Mouse (Mus musculus): ENCODE results near the gene Col11a2.
"Not testable (repeated sequence)": the region's sequence is repeated elsewhere in the genome, so short reads cannot be mapped to it uniquely, and the experiment has no call there.

Gene Col11a2

DNA sequence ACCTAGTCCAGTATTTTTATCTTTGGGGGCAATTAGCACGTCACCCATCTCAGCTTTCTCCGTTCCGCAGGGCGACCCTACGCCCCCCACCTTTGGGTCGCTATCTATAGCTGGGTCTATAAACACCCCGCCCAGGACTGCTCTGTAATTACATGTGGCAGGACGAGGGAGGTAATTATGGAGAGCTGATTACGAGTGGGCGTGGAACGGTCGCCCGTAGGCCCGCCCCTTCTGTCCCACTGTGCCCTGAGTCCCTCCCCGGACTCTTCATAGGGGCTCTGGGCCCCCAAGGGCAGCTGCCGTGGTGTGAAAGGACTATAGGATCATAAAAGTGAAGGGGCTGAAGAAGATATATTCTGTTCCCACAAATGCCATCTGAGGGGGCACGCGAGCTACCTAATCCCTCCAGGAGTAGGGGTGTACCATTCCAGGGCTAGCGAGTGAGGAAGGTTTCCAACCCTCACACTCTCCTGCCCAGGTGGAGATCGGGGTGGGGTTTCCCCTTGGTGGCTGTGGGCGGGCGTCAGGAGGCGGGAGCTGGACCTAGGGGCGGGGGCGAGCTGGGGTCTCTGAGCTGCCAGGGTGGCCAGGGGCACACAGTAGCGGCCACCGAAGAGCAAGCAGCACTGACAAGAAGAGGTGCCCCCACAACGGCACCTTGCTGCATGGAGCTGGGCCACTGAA, at the start of gene Col11a2:
TSS of gene Col11a2 (plus strand) at position 560 of the 684 bp plus-strand sequence.
- DNase-seq = peak; percentile 29

DNA sequence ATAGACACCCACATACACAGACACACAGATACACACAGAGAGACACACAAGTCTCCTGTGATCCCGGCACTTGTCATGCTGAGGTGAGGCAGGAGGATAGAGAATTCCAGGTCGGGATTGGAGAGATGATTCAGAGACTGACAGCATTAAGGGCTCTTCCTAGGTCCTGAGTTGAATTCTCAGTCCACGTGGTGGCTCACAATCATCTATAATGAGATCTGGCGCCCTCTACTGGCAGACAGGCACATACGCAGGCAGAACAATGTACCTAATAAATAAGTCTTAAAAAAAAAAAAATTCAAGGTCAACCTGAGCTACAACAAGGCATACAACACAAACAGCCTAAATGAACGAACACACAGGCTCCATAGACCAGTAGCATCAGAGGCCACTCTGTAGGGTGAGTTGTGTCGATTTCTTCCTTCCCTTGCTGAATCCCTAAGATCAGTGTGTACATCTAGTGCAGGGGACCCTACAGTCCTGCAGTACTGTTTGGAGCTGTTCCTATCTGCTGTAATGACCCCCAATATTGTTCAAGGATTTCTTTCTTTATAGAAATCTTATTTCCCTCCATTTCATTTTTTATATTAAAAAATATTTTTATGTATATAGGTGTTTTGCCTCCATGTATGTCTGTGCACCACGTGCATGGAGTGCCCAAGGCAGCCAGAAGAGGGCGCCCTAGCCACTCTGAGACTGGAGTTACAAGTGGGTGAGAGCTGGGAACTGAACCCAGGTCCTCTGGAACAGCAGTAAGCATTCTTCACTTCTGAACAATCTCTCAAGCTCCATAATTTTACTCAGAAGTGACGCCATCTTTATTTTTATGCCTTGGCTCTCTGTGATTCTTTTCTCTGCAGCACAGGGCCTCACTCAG, 47.2 kb upstream of the Col11a2 start:
- DNase-seq = peak; percentile 45

DNA sequence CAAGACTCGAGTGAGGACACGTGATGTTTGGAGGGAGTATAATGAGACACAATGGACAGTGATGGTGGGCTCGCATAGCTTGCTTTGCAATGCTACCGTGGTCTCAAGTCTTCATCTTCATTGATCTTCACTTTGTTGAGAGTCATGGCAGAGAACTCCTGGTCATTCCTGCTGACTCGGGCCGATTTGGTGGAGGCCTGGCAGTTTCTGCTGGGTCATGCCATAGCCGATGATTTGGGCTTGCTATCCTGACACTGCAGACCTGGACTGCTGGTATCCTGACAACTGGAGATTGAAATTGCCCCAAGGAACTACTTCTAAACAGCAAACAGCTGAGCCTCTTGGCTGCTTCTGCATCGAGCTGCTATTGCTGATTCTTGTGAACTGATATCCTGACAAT, 44.3 kb upstream of the Col11a2 start:
- no peak for DNase-seq

DNA sequence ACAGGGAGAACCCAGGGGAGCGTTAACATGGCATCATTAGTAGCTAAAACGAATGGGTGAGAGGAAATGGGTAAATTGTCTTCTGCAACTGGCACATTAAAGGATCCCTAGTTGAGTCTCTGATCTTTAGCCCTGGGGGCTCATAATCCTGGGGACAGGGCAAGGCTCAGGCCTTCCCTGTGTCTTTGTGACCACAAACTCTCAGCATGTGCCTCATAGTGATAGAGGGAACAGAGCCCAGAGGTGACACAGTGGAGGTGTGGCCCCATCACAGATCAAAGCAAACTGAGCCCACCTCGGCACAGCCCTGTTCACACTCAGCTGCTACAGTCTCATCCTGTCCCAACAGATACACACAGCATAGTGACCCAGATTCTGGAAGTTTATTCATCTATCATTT, 43.6 kb upstream of the Col11a2 start:
- DNase-seq = no peak

DNA sequence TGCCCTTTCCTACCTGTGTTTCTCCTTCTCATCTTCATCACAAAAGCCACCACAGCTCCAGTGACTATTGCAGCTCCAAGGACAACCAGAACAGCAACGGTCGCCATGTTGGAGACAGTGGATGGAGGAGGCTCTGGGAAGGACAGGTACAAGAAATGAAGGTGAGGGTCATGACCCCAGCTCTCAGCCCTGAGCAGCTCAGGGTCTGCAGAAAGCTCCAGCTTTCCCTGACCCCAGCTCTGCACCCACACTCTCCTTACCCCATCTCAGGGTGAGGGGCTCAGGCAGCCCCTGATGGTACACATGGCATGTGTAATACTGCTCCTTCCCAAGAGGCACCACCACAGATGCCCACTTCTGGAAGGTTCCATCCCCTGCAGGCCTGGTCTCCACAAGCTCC, 42.2 kb upstream of the Col11a2 start:
- not testable (repeated sequence) for DNase-seq

DNA sequence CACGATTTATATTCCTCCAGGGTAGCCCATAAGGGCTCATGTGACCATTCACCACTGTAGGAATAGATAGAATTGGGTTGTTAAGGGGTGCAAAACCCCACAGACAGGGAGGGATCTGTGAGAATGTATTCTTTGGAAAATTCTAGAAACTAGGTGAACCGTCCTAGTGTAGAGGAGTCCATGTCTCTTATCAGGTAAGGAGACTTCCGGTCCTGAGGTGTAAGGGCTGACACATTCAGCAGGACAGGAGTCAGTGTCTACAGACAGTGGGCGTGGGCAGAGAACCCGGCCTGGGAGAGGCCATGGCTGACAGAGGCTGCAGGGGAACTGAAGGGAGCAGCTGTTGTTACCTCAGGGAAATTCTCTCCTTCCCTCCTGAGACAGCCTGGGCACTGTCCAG, 40.5 kb upstream of the Col11a2 start:
- not testable (repeated sequence) for DNase-seq

DNA sequence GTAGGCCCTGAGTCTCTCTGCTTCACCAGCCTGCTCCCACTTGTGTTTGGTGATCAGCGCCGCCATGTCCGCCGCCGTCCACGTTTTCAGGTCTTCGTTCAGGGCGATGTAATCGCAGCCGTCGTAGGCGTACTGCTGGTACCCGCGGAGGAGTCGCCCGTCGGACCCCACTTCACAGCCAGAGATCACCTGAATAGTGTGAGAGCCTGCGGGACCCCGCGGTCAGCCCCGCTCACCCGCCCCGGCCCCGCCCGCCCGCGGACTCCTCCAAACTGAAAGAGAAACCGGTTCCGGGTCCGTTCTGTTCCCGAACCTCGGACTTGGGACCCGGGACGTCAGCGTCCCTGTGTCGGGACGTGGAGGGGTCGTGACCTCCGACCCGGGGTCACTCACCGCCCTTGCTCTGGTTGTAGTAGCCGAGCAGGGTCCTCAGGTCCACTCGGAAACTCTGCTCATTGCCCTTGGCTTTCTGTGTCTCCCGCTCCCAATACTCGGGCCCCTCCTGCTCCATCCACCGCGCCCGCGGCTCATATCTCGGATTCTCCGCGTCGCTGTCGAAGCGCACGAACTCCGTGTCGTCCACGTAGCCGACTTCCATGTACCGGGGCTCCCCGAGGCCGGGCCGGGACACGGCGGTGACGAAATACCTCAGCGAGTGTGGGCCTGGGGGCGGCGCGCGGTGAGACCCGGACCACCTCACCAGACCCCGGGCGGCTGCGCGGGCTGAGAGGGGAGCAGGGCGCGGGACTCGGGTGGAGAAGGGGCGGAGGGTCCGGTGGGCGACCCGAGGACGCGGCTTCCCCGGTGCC, 39.7 kb upstream of the Col11a2 start:
- DNase-seq = no peak

DNA sequence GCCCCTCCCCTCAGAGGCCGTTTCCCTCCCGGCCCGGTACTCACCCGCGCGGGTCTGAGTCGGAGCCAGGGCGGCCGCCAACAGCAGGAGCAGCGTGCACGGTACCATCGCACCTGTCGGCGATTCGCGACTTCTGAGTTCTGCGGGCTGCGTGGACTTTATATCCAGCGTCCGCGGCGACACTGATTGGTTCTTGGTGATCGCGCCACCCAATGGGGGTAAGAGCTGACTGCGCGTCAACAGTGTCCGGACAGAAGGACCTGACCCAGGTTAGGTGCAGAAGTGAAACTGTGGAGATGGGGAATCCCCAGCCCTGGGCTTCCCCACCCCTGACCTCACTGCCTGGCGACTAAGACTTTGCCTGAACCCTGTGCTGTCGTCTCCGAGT, 39.1 kb upstream of the Col11a2 start, which contains the start of gene H2-K1:
TSS of gene H2-K1 (minus strand) at position 198 of the 388 bp plus-strand sequence.
- DNase-seq = peak; percentile 53

DNA sequence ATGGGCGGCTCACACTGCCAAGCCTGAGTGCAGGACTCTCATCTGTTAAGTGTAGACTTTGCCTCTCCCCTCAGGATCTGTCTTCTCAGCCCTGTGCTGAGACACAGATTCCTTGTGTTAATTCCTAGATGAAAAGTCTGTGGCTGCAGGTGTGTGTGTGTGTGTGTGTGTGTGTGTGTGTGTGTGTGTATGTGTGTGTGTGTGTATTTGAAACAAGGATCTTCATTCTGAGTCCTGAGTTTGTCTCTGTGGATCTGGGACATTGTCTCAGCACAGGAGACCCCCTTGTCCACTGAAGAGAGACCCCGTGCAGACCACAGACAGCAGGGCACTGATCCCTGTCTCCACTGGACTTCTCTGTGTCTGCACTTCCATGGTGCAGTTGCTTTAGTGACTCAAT, 38.4 kb upstream of the Col11a2 start:
- not testable (repeated sequence) for DNase-seq

DNA sequence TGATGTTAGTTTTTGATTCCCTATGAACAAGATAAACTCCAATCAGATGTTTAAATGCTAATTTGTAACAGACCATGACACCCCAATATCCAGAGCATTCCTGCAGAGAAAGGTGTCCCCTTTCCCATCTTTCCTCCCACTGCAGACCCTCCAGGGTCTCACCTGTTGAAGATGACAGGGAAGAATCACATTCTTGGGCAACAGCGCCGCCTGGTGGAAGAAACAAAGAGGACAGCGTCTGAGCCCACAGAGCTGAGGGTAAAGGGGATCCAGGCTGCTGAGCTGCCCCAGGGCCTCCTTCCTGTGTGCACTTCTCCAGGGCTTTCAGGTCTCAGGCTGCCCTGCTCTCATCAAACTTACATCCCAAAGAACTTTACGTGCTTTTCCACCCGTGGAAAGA, 35.8 kb upstream of the Col11a2 start:
- no peak for DNase-seq

DNA sequence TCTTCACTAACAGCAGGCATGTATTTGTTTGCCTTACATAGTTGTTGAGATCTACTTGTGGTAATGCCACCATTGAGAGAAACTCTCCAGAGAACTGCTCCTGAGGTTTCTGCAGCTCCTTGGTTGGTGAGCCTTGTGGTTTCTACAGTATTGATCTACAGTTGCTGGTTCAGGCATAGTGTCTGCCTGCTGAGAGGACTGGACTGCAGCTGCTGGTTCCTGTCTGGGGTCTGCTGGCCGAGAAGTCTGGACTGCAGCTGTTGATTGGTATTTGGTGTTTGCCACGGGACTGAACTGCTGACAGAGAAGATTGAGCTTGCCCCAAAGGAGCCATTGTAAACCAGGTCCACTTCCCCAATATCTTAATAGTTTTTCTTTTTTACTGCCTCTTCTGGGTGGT, 32.7 kb upstream of the Col11a2 start:
- DNase-seq = no peak

DNA sequence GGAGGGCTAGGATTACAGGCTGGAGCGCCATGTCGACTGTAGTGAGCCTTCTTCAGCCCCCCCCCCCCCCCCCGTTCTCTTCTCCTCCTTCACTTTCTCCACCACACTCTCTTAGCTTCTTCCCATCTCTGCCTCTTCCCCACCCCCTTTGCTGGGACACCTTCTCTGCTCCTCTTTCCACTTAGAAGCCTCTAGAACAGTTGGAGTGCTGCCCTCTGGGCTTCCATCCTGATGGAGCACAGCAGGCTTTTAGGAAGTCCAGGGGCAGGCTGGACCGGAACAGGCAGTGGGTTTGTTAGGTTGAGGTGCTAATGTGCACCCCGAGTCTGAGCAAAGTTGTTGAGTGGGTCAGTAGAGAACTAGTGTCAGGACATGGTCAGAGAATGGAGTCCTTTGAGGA, 29.1 kb upstream of the Col11a2 start:
- no peak for DNase-seq

DNA sequence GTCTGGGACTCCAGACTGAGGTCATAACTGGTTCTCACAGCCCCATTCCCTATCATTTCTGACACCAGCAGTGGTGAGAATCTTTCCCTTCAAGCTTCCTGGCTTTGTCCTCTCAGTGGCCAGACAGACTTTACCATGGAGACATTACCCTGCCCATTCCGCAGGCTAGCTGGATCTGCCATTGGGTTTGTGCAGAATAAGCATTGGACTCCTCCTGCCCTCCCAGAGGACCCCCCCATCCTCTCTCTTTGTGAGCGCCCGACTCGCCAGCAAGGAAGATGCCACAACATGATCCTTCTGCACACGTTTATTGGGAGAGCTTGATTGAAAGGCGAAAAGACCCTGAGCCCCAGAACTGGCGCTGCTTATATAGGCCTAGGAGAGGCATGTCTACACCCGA, 25.8 kb upstream of the Col11a2 start:
- no peak for DNase-seq

DNA sequence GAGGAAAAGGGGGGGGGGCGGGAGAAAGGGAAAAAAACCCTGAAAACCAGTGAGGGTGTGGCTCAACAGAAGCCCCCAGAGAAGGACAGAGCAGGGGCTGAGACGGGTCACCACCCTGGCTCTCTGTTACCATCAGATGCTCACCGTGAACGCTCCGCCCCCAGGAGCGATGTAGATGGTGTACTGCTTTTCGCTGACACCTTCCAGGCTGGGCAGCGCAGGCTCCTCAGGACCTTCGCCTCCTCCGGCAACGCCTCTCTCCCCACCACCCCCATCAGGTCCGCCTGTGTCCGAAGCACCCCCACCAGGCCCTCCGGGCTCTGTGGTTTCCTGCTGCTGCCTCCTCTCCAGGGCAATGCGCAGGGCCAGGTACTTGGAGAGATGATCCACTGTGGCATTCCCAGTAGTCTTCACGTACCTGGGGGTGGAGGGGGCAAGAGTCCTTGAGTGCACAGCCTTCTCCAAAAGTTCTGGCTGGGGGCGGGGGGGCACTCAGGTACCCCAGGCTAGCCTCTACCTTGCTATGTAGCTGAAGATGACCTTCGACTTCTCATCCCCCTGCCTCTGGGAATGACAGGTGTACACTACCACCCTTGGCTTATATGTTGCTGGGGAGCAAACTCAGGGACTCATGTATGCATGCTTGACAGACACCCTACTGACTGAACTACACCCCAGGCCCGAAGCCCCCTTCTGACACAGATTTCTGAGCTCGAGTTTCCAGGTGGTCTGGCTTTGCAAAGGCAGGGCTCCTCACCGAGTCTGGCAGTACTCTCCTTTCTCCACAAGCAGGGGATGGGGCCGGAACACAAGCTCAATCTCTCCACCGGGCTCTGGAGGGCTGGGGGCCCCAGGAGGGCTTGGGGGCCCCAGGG, 17.5 kb upstream of the Col11a2 start:
- DNase-seq = no peak

DNA sequence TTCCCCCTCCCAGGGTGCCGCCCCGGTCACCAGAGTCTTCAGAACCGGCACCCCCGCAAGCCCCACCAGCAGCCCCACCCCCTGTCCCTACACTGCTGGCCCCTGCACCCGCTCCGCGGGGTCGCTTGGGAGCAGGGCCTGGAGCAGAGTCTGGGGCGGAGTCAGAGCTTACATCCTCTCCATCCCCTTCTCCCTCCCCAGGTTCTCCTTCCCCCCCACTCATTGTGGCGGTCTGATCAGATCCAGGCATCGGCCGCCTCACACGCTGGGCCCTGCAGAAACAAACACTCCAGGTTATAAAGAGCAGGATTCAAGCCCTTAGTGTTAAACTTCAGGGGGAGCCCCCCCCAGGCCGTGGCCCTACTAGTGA, 16.8 kb upstream of the Col11a2 start:
- DNase-seq = no peak

DNA sequence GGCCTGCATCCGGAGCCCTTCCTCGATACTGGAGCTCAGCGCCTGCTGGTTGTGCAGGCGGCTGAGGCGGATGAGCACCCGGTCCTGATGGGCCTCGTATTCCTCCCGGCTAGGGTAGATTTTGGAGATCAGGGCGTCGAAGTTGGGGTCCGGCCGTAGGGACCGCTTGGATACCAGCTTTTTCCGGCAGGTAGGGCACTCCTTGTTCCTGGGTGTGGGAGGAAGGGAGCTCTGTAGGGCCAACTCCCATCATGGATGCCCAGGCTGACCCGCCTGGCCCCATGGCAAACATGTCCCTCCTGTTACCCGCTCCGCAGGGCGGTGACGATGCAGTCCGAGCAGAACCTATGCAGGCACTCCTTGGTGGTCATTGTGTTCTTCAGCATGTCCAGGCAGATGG, 16.2 kb upstream of the Col11a2 start:
- DNase-seq = no peak

DNA sequence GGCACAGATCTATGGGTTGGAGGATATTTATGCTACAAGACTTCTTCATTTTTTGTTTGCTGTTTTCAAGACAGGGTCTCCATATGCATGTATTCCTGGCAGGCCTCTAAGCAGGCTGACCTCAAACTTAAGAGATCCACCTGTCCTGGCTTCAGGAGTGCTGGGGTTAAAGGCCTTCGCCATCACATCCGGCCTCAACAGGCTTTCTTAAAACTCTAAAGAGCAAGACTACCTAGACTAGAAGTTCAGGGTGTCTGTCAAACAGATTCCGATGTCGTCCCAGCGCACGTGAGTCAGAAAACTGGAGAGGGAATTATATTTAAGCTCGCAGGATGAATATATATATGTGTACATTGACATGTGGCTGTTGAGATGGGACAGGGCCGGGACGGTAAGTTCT, 15.6 kb upstream of the Col11a2 start:
- DNase-seq = no peak

DNA sequence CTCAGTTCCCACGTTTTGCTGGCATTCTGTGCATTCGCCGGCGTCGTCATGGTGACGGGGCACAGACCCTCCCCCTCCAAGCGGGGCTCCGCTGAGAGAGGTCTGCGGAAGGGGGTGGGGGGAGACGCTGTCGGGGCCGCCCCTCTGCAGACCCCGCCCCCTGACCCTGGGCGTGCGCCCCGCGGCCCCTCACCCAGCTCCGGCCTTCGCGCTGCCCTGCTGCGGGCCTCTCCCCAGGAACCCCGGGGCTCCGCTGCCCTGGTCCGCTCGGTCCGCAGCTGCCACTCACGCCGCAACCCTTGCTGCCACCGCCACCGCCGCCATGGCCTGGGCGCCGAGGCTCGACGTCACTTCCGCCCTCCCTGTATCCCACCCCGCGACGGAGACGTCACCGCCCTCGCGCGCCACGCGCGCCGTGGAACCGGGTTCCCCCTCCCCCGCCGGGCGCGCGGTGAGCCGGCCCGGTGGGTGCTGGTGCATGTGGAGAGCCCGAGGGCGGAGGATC, 14.9 kb upstream of the Col11a2 start, which contains the start of gene Ring1:
TSS of gene Ring1 (minus strand) at position 364 of the 505 bp plus-strand sequence.
- peak; percentile 87 for DNase-seq

DNA sequence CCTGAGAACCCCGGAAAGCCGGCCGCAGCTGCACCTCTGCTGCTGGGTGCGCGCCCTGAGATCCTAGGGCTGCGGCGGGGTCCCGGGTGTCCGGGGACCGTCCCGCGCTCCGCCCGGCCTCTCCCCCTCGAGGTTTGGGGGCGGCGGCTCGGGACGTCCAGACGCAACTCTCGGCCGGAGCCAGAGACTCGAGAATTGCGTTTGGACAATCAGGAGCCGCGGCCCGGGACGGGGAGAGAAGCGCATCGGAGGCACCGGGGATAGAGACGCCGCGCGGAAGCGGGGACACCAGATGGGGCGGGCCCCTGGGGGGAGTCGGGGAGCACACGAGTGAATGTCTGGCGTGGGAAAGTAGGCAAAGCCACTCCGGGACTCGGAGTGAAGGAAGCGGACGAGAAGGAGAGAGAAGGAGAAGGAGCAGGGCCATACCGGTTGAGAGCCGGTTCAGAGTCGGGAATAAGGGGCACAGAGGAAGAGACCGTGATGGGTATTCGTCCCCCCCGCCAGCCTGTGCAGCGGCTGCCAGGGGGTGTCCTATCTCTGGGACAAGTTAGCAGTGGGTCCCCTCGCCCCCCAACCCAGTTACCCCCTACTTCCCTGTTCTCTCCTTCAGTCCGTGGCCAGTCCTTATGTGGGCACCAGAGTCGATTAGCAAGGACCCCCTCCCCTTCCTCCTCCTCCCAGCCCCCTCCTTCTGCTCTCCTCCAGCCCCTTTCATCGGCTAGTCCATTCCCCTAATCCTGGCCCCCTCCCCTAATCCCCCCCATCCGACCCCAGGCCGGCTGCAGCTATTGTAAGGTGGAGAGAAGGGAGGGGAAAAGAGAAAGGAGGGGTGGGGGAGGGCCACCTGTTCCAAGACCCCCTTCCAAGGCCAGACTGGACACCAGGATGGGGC, 14.1 kb upstream of the Col11a2 start:
- DNase-seq = peak; percentile 29

DNA sequence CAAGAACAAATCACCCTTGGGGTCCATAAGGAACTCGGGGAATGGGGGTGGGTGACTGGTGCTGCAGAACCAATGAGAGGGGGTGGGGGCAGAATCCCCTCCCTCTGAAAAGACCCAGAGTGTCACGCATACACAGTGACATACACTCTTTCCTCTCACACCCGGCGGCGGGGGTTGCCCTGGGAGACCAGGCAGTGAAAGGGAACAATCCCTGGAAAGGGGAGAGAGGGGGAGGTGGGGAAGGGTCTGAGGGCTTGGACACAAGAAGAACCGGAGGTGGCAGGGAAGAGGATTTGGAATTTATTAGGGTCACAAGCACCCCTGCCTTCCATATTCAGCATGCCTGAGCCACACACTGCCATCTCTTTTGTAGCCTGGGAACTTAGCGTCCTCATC, 13.5 kb upstream of the Col11a2 start:
- peak; percentile 33 for DNase-seq

DNA sequence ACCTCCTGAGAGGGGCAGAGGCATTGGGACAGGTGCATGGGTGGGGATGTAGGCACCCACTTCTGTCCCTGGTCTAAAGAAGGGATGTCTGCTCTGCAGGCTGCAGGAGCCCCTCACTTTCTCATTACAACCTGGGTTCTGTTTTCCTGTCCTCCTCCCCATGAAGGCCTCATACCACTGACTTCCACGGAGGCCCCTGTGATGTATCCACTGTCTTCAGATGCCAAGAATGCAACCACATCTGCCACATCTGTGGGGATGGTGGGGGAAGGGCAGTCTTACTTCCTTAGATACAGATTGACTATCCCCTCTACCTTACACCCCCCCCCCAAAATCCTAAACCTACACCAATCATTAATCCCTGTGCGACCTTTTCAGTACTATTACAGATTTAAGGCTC, 13.0 kb upstream of the Col11a2 start:
- DNase-seq = peak; percentile 12

Data from cerebellum, adult 11 months (tissue).